Mouse (Mus musculus) right cerebral cortex, postnatal 14 days (tissue): ENCODE results near the gene Gm9376.
A peak's percentile ranks its signal among the peaks of the same experiment; 100 is the strongest.

Experiments used
- DNase-seq: peaks from one replicate; pipeline ENCODE4 v3.0.0; 2022

Gene Gm9376

GRCm38 (mm10) chr14:118266660-118267059 lies at the start of gene Gm9376:
Gm9376 (plus strand) TSS chr14:118266960.
- DNase-seq: no peak

- DNase-seq: no peak
Observed at GRCm38 (mm10) chr14:118220885-118221284, 45.9 kb upstream of the Gm9376 start.

- DNase-seq: no peak
Observed at GRCm38 (mm10) chr14:118225061-118225743, 41.6 kb upstream of the Gm9376 start.

GRCm38 (mm10) chr14:118225911-118226310 lies 40.8 kb upstream of the Gm9376 start:
- no peak for DNase-seq

- no peak for DNase-seq
Observed at GRCm38 (mm10) chr14:118226471-118227155, 40.1 kb upstream of the Gm9376 start.

- no peak for DNase-seq
Observed at GRCm38 (mm10) chr14:118232381-118232970, 34.3 kb upstream of the Gm9376 start.

GRCm38 (mm10) chr14:118233786-118234540 lies 32.8 kb upstream of the Gm9376 start:
- no peak for DNase-seq

- no peak for DNase-seq
Observed at GRCm38 (mm10) chr14:118234541-118235210, 32.1 kb upstream of the Gm9376 start.

GRCm38 (mm10) chr14:118235361-118235972 lies 31.3 kb upstream of the Gm9376 start:
- no peak for DNase-seq

GRCm38 (mm10) chr14:118235973-118236885 lies 30.5 kb upstream of the Gm9376 start:
- DNase-seq: peak; percentile 33

- peak; percentile 43 for DNase-seq
Observed at GRCm38 (mm10) chr14:118236886-118237289, 29.9 kb upstream of the Gm9376 start, which contains the start of gene Sox21. Sox21 (minus strand) TSS chr14:118237030.

- DNase-seq: no peak
Observed at GRCm38 (mm10) chr14:118237786-118238185, 29.0 kb upstream of the Gm9376 start.

GRCm38 (mm10) chr14:118239351-118239750 lies 27.4 kb upstream of the Gm9376 start:
- no peak for DNase-seq

- no peak for DNase-seq
Observed at GRCm38 (mm10) chr14:118241416-118241815, 25.3 kb upstream of the Gm9376 start.

GRCm38 (mm10) chr14:118253381-118253780 lies 13.4 kb upstream of the Gm9376 start:
- DNase-seq: no peak

- no peak for DNase-seq
Observed at GRCm38 (mm10) chr14:118268849-118269248, 2.1 kb downstream of the Gm9376 start.

GRCm38 (mm10) chr14:118272594-118273555 lies 6.1 kb downstream of the Gm9376 start:
- no peak for DNase-seq

GRCm38 (mm10) chr14:118277704-118278498 lies 11.1 kb downstream of the Gm9376 start:
- DNase-seq: no peak

GRCm38 (mm10) chr14:118282272-118282671 lies 15.5 kb downstream of the Gm9376 start:
- no peak for DNase-seq
